Mouse (Mus musculus) limb, embryonic 14.5 days (tissue): ENCODE data around the gene Thsd4. TPM values are rescaled to one million over a fixed set of nuclear protein-coding genes. Genes with fewer than 3 reads are reported as not detected.
A peak's percentile ranks its signal among the peaks of the same experiment; 100 is the strongest.

Experiments used
- ATAC-seq: fragments of 200-750 bp; cut with Nextera tagmentation; 2 replicates; pipeline ENCODE4 v1.8.0; 2017; ENCODE audit warnings: low read depth, moderate number of reproducible peaks, moderate TSS enrichment; ENCODE audit not compliant: low FRiP score
- DNase-seq: peaks from one replicate; pipeline ENCODE4 v3.0.0-alpha.2; 2015; ENCODE audit warnings: low spot score
- H3K27ac ChIP-seq: fragments of 300-500 bp; sonication (generic); replicated peaks from 2 replicates; pipeline ENCODE4 v1.5.1; 2014; ENCODE audit warnings: low read depth, mild to moderate bottlenecking, low read length, moderate library complexity, mixed read lengths
- H3K27me3 ChIP-seq: fragments of 300-500 bp; sonication (generic); 2 replicates; pipeline ENCODE4 v1.6.1; 2014; ENCODE audit warnings: low read length, mixed read lengths; ENCODE audit not compliant: control insufficient read depth, insufficient read depth
- H3K36me3 ChIP-seq: fragments of 300-500 bp; sonication (generic); 2 replicates; pipeline ENCODE4 v1.6.1; 2014; ENCODE audit warnings: mild to moderate bottlenecking, low read length, moderate library complexity, mixed read lengths; ENCODE audit not compliant: control insufficient read depth, insufficient read depth
- H3K4me1 ChIP-seq: fragments of 300-500 bp; sonication (generic); 2 replicates; pipeline ENCODE4 v1.6.1; 2014; ENCODE audit warnings: antibody characterized with exemption, low read length, mixed read lengths; ENCODE audit not compliant: control insufficient read depth, insufficient read depth
- H3K4me2 ChIP-seq: fragments of 300-500 bp; sonication (generic); replicated peaks from 2 replicates; pipeline ENCODE4 v1.6.1; 2014; ENCODE audit warnings: low read depth, mild to moderate bottlenecking, low read length, moderate library complexity; ENCODE audit not compliant: severe bottlenecking
- H3K4me3 ChIP-seq: fragments of 300-500 bp; sonication (generic); replicated peaks from 2 replicates; pipeline ENCODE4 v1.5.1; 2014; ENCODE audit warnings: low read length
- H3K9ac ChIP-seq: fragments of 300-500 bp; sonication (generic); 2 replicates; pipeline ENCODE4 v1.6.1; 2014; ENCODE audit warnings: mild to moderate bottlenecking, low read depth, low read length, moderate library complexity; ENCODE audit not compliant: severe bottlenecking
- H3K9me3 ChIP-seq: fragments of 300-500 bp; sonication (generic); 2 replicates; pipeline ENCODE4 v1.6.1; 2016; ENCODE audit warnings: low read length; ENCODE audit not compliant: control insufficient read depth
- POLR2A ChIP-seq: fragments of 200-500 bp; IDR thresholded peaks from 2 replicates; pipeline ENCODE4 v1.8.0; 2012; ENCODE audit warnings: inconsistent platforms, mild to moderate bottlenecking, moderate library complexity, borderline replicate concordance; ENCODE audit not compliant: insufficient read depth, insufficient read length; ENCODE audit errors: extremely low read depth
- WGBS: fragments of 180-500 bp; shearing (Covaris S2); extraction: QIAGEN DNeasy Blood & Tissue Kit; methylation state at CpG from one replicate; pipeline ENCODE4 v1.1.7; 2014; 5-methylcytosine and 5-hydroxymethylcytosine counted together
- polyA plus RNA-seq, 2 experiments: library from polyadenylated mRNA; depleted of rRNA in 1 of 2; stranded (reverse) in 1 of 2; unstranded in 1 of 2; fragments of >200 nt; fragmentation: Nextera tagmentation in 1 of 2; extraction: Ambion mirVana in 1 of 2; gene quantifications; 2 replicates each; pipeline versions ENCODE4 v1.2.1 to v1.2.3; 2012 to 2014

The Thsd4 gene
- polyA plus RNA-seq, 2 experiments: 30.8 to 31.2 TPM

DNA sequence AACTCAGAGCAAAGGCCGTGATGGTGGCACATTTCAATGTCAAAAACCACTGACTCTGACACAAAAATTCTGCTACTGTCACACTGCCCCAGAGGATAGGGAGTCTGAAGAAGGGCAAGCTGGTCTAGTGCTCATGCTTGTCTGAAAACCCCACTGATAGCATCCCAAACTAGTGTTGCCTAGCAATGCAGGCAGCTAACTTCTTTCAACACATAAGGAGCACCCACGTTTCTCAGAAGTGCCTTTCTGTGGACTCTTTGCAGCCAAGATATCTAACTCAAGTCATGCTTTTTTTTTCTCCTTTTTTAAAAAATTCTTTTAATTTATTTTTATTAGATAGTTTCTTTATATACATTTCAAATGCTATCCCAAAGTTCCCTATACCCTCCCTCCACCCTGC is 321.4 kb downstream of the Thsd4 start:
- Histone ChIP-seq H3K9ac (no peak overlapping the region), H3K4me3 (no peak overlapping the region), H3K9me3 (no peaks in the 10 kb centered on the region), H3K4me2 (no peak overlapping the region), H3K4me1 (0 out of 2 replicates have a peak, but pooled peaks cover 2% of the 10 kb centered on the region), H3K27ac (no peak overlapping the region), H3K36me3 (no peaks in the 10 kb centered on the region), H3K27me3 (no peaks in the 10 kb centered on the region)
- no peak for ATAC-seq
- WGBS: 83% methylated on average over 2 of the region's 2 CpGs
- no peak for TF ChIP-seq POLR2A
- no peak for DNase-seq

DNA sequence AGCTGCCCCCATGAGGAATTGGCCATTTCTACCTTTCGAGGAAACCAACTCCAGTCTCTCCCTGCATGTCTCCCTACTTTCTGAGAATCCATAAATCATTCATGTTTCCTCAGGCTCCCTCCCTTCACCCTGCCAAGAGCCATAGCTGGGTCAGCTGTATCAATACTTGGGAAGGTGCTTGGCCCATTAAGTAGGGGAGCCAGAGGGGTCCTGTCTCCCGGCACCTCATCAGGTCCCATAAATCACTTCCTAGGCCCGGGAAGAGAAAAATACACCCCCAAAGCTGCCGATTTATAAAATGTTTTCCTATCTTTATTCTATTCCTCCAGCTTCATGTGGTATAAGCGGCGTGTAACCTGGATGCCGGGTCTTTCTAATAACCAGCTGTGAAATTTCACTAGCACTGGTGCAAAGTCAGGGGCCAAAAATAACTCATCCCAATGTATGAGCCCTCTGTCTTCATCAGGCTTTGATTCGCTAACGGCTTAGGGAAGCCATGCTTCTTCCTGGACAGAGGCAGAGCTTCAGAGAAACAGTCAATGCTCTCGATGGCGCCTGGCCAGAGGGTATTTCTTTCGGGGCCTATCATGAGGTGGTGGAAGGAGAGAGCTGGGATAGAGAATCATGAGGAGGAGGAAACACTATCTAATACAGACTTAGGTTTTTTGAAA is 323.2 kb downstream of the Thsd4 start:
- ATAC-seq (no peak), DNase-seq (peak; percentile 14)

GRCm38 (mm10) chr9:60195502-60195901 is 326.3 kb downstream of the Thsd4 start:
- Histone ChIP-seq H3K27ac (no peak overlapping the region), H3K9me3 (no peaks in the 10 kb centered on the region)
- no peak for TF ChIP-seq POLR2A

More for the DNA sequence above, 323.2 kb downstream of the Thsd4 start:
- Histone ChIP-seq H3K27ac (no peak overlapping the region), H3K4me3 (no peak overlapping the region), H3K4me2 (no peak overlapping the region), H3K9ac (no peak overlapping the region), H3K4me1 (0 out of 2 replicates have a peak, but pooled peaks cover 2% of the 10 kb centered on the region), H3K9me3 (no peaks in the 10 kb centered on the region), H3K36me3 (no peaks in the 10 kb centered on the region), H3K27me3 (no peaks in the 10 kb centered on the region)
- no peak for TF ChIP-seq POLR2A
- 69% methylated on average over 12 of the region's 12 CpGs for WGBS

DNA sequence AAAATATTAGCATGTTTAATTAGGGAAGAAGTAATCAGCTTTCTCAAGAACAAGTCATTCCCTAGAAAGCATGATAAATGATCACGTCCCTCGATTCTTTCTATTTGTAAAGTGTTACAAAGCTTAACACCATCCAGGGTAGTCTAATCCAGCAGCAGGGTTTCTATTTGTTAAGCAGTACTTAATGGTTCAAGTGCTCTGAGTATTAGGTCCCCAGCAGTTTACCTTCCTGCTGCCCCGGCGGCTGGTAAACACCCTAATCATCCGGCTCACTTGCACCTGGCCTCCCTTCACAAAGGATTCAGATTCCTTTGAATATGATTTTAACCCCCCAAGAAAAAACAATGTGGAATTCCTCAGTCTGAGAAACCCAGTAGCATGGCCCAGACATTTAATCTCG is 326.9 kb downstream of the Thsd4 start:
- ATAC-seq (no peak), DNase-seq (no peak)
- no peak for TF ChIP-seq POLR2A
- H3K4me3 ChIP-seq: no peak overlapping the region
- WGBS: 71% methylated on average over 6 of the region's 6 CpGs
- H3K27ac ChIP-seq: no peak overlapping the region
- H3K9me3 ChIP-seq: no peaks in the 10 kb centered on the region
- H3K36me3 ChIP-seq: no peaks in the 10 kb centered on the region
- no peaks in the 10 kb centered on the region for H3K27me3 ChIP-seq
- 0 out of 2 replicates have a peak, but pooled peaks cover 2% of the 10 kb centered on the region for H3K4me1 ChIP-seq
- H3K4me2 ChIP-seq: no peak overlapping the region
- H3K9ac ChIP-seq: no peak overlapping the region

More at GRCm38 (mm10) chr9:60195502-60195901, 326.3 kb downstream of the Thsd4 start:
- Histone ChIP-seq H3K27me3 (no peaks in the 10 kb centered on the region), H3K4me1 (0 out of 2 replicates have a peak, but pooled peaks cover 2% of the 10 kb centered on the region), H3K9ac (no peak overlapping the region), H3K36me3 (no peaks in the 10 kb centered on the region), H3K4me2 (no peak overlapping the region), H3K4me3 (no peak overlapping the region)
- DNase-seq (no peak), ATAC-seq (no peak)
- WGBS: 69% methylated on average over 2 of the region's 2 CpGs

GRCm38 (mm10) chr9:60192321-60192720 is 329.5 kb downstream of the Thsd4 start:
- H3K27me3 ChIP-seq: no peaks in the 10 kb centered on the region
- no peak overlapping the region for H3K4me3 ChIP-seq
- 82% methylated on average over 5 of the region's 5 CpGs for WGBS
- no peak for DNase-seq
- H3K36me3 ChIP-seq: no peaks in the 10 kb centered on the region
- TF ChIP-seq POLR2A: no peak
- H3K9me3 ChIP-seq: no peaks in the 10 kb centered on the region
- no peak overlapping the region for H3K27ac ChIP-seq
- ATAC-seq: no peak
- H3K4me2 ChIP-seq: no peak overlapping the region
- H3K9ac ChIP-seq: no peak overlapping the region
- H3K4me1 ChIP-seq: no peaks in the 10 kb centered on the region

DNA sequence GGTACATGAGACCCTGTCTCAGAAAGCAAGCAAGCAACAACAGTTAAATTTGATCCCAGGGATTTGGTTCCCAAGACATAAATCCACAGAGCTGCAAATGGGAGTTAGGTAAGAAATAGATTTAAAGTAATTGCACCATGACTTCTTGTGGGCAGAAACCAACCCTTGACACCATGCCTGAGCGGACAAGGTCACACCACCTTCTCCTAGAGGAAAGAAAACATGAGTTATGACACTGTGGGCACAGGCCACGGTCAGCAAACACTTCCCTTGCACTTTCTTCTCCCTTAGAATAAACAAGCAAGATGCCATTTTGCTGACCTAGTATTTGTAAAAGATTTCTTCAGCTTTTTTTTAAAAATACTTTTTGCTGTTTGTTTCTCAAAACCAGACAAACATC is 334.4 kb downstream of the Thsd4 start:
- no peaks in the 10 kb centered on the region for H3K36me3 ChIP-seq
- no peak for ATAC-seq
- no peak for DNase-seq
- H3K9me3 ChIP-seq: no peaks in the 10 kb centered on the region
- H3K4me1 ChIP-seq: peaks cover 4% of the 10 kb centered on the region; the same call in 1 of the 2 replicates
- H3K4me2 ChIP-seq: no peak overlapping the region
- no peak overlapping the region for H3K27ac ChIP-seq
- no peak overlapping the region for H3K9ac ChIP-seq
- H3K4me3 ChIP-seq: no peak overlapping the region
- 59% methylated on average over 2 of the region's 2 CpGs for WGBS
- H3K27me3 ChIP-seq: no peaks in the 10 kb centered on the region
- no peak for TF ChIP-seq POLR2A
